ENCODE assay signal across 15 mouse cellular contexts in genomic region chr7:118263606-118264005, GRCm38 (mm10).
"Had no signal": no experiment of that assay in that cellular context is flagged by ENCODE, and none has a peak within 500 bp of the region (broad histone marks: within the 10 kb centered on the region; RNA-seq: fewer than 3 reads in every experiment).

No protein-coding gene starts in this region.

- H3K9ac ChIP-seq: lung, embryonic 15.5 days; midbrain, embryonic 13.5 days; midbrain, embryonic 15.5 days; neural tube, embryonic 12.5 days; stomach, embryonic 15.5 days had no signal

- H3K27me3 ChIP-seq: lung, embryonic 15.5 days; midbrain, embryonic 13.5 days; midbrain, embryonic 15.5 days; neural tube, embryonic 12.5 days; stomach, embryonic 15.5 days had no signal

- H3K27ac ChIP-seq: lung, embryonic 15.5 days; macrophage; midbrain, embryonic 13.5 days; midbrain, embryonic 15.5 days; neural tube, embryonic 12.5 days; stomach, embryonic 15.5 days; stomach, postnatal 0 days had no signal

- H3K9me3 ChIP-seq: lung, embryonic 15.5 days; midbrain, embryonic 13.5 days; midbrain, embryonic 15.5 days; neural tube, embryonic 12.5 days; stomach, embryonic 15.5 days had no signal

- H3K4me1 ChIP-seq: lung, embryonic 15.5 days; midbrain, embryonic 13.5 days; midbrain, embryonic 15.5 days; neural tube, embryonic 12.5 days; stomach, embryonic 15.5 days had no signal

- DNase-seq: lung, adult 2 months; lung, postnatal 14 days; lung, postnatal 36 days; right cerebral cortex, postnatal 14 days; thymus, adult 2 months; thymus, postnatal 25 days; thymus, postnatal 4 days had no signal

- H3K36me3 ChIP-seq: lung, embryonic 15.5 days; midbrain, embryonic 13.5 days; midbrain, embryonic 15.5 days; neural tube, embryonic 12.5 days; stomach, embryonic 15.5 days had no signal

- H3K4me3 ChIP-seq: lung, embryonic 15.5 days; megakaryocyte, embryonic 14.5 days; midbrain, embryonic 13.5 days; midbrain, embryonic 15.5 days; neural tube, embryonic 12.5 days; stomach, embryonic 15.5 days had no signal
